Mouse (Mus musculus) kidney, adult 9 months (tissue): ENCODE results near the gene Tmem252.
A peak's percentile ranks its signal among the peaks of the same experiment; 100 is the strongest.

Experiments
- DNase-seq: peaks from one replicate; pipeline ENCODE4 v3.0.0; 2022

Gene Tmem252

GRCm38 (mm10) chr19:24673762-24674161 lies at the start of gene Tmem252:
Tmem252 (plus strand) TSS chr19:24674008.
- DNase-seq, result peak; percentile 89

- no peak for DNase-seq
Observed at GRCm38 (mm10) chr19:24628049-24628448, 45.8 kb upstream of the Tmem252 start.

- DNase-seq, result no peak
Observed at GRCm38 (mm10) chr19:24633008-24633407, 40.8 kb upstream of the Tmem252 start.

GRCm38 (mm10) chr19:24634602-24635001 lies 39.2 kb upstream of the Tmem252 start:
- DNase-seq, result peak; percentile 70

- no peak for DNase-seq
Observed at GRCm38 (mm10) chr19:24636616-24637015, 37.2 kb upstream of the Tmem252 start.

- no peak for DNase-seq
Observed at GRCm38 (mm10) chr19:24637988-24638387, 35.8 kb upstream of the Tmem252 start.

GRCm38 (mm10) chr19:24640982-24641381 lies 32.8 kb upstream of the Tmem252 start:
- no peak for DNase-seq

- no peak for DNase-seq
Observed at GRCm38 (mm10) chr19:24644971-24645370, 28.8 kb upstream of the Tmem252 start.

GRCm38 (mm10) chr19:24646162-24646829 lies 27.5 kb upstream of the Tmem252 start:
- DNase-seq, result no peak

- no peak for DNase-seq
Observed at GRCm38 (mm10) chr19:24648016-24648415, 25.8 kb upstream of the Tmem252 start.

- DNase-seq, result no peak
Observed at GRCm38 (mm10) chr19:24650428-24650827, 23.4 kb upstream of the Tmem252 start.

- no peak for DNase-seq
Observed at GRCm38 (mm10) chr19:24651595-24651994, 22.2 kb upstream of the Tmem252 start.

- no peak for DNase-seq
Observed at GRCm38 (mm10) chr19:24652342-24653019, 21.3 kb upstream of the Tmem252 start.

- DNase-seq, result peak; percentile 83
Observed at GRCm38 (mm10) chr19:24653230-24653799, 20.5 kb upstream of the Tmem252 start.

- no peak for DNase-seq
Observed at GRCm38 (mm10) chr19:24656981-24657380, 16.8 kb upstream of the Tmem252 start.

- DNase-seq, result peak; percentile 77
Observed at GRCm38 (mm10) chr19:24662346-24662745, 11.5 kb upstream of the Tmem252 start.

GRCm38 (mm10) chr19:24665771-24666170 lies 8.0 kb upstream of the Tmem252 start:
- peak; percentile 52 for DNase-seq

GRCm38 (mm10) chr19:24667527-24667926 lies 6.3 kb upstream of the Tmem252 start:
- no peak for DNase-seq

GRCm38 (mm10) chr19:24671571-24671970 lies 2.2 kb upstream of the Tmem252 start:
- peak; percentile 95 for DNase-seq

GRCm38 (mm10) chr19:24672366-24672960 lies 1.3 kb upstream of the Tmem252 start:
- DNase-seq, result no peak

GRCm38 (mm10) chr19:24673331-24673730 lies 477 bp upstream of the Tmem252 start:
- DNase-seq, result peak; percentile 41

- DNase-seq, result no peak
Observed at GRCm38 (mm10) chr19:24676429-24676828, 2.6 kb downstream of the Tmem252 start.

- DNase-seq, result no peak
Observed at GRCm38 (mm10) chr19:24677242-24677984, 3.6 kb downstream of the Tmem252 start.
